Mouse (Mus musculus) intestine, embryonic 14.5 days (tissue): Measurements from ENCODE around the gene Ggcx. TPM values are rescaled to one million over a fixed set of nuclear protein-coding genes. Genes with fewer than 3 reads are reported as not detected.
"Not testable (repeated sequence)": the region's sequence is repeated elsewhere in the genome, so short reads cannot be mapped to it uniquely, and the experiment has no call there.

Source experiments
- ATAC-seq: fragments of 200-750 bp; cut with Nextera tagmentation; replicated peaks from 2 replicates; pipeline ENCODE4 v1.8.0; 2017; ENCODE audit warnings: low read depth, moderate number of reproducible peaks, moderate TSS enrichment, moderate library complexity; ENCODE audit not compliant: low FRiP score, low TSS enrichment
- DNase-seq: peaks from one replicate; pipeline ENCODE4 v3.0.0-alpha.2; 2018; ENCODE audit warnings: low spot score
- H3K27ac ChIP-seq: fragments of 300-500 bp; sonication (generic); 2 replicates; pipeline ENCODE4 v1.5.1; 2014; ENCODE audit warnings: low read depth, mild to moderate bottlenecking, control low read depth
- H3K27me3 ChIP-seq: fragments of 300-500 bp; sonication (generic); replicated peaks from 2 replicates; pipeline ENCODE4 v1.6.1; 2014; ENCODE audit warnings: low read length, control low read depth; ENCODE audit not compliant: control insufficient read depth, insufficient read depth
- H3K36me3 ChIP-seq: fragments of 300-500 bp; sonication (generic); 2 replicates; pipeline ENCODE4 v1.6.1; 2014; ENCODE audit warnings: low read length, control low read depth; ENCODE audit not compliant: control insufficient read depth, insufficient read depth
- H3K4me1 ChIP-seq: fragments of 300-500 bp; sonication (generic); replicated peaks from 2 replicates; pipeline ENCODE4 v1.6.1; 2014; ENCODE audit warnings: low read length, control low read depth, mixed read lengths; ENCODE audit not compliant: control insufficient read depth, insufficient read depth
- H3K4me2 ChIP-seq: fragments of 300-500 bp; sonication (generic); 2 replicates; pipeline ENCODE4 v1.6.1; 2014; ENCODE audit warnings: low read length
- H3K4me3 ChIP-seq: fragments of 300-500 bp; sonication (generic); 2 replicates; pipeline ENCODE4 v1.5.1; 2014; ENCODE audit warnings: low read depth, low read length, control low read depth, mixed read lengths
- H3K9ac ChIP-seq: fragments of 300-500 bp; sonication (generic); 2 replicates; pipeline ENCODE4 v1.6.1; 2014; ENCODE audit warnings: mild to moderate bottlenecking, low read length
- H3K9me3 ChIP-seq: fragments of 300-500 bp; sonication (generic); 2 replicates; pipeline ENCODE4 v1.6.1; 2016; ENCODE audit warnings: low read length, control low read depth; ENCODE audit not compliant: control insufficient read depth
- WGBS: fragments of 180-500 bp; shearing (Covaris S2); extraction: QIAGEN DNeasy Blood & Tissue Kit; methylation state at CpG from one replicate; pipeline ENCODE4 v1.1.7; 2014; 5-methylcytosine and 5-hydroxymethylcytosine counted together
- polyA plus RNA-seq: library from polyadenylated mRNA; unstranded; fragments of >200 nt; fragmentation: Nextera tagmentation; extraction: Ambion mirVana; gene quantifications from 2 replicates; pipeline ENCODE4 v1.2.1, GENCODE M21; 2014

Ggcx gene
- polyA plus RNA-seq, 1 experiment from 2014 or later: 12.8 TPM

GRCm38 (mm10) chr6:72473264-72474041, 59.3 kb downstream of the Ggcx start:
- 36% methylated on average over 14 of the region's 14 CpGs for WGBS
- DNase-seq: peak; percentile 65
- ATAC-seq: peak; percentile 67
- H3K4me1 ChIP-seq: peaks cover 14% of the 10 kb centered on the region
- peak overlapping the region; percentile 44; the same call in 1 of the 2 replicates for H3K27ac ChIP-seq
- H3K9ac ChIP-seq: no peak overlapping the region
- H3K4me3 ChIP-seq: no peak overlapping the region
- H3K36me3 ChIP-seq: no peaks in the 10 kb centered on the region
- H3K27me3 ChIP-seq: no peaks in the 10 kb centered on the region
- H3K4me2 ChIP-seq: no peak overlapping the region
- no peaks in the 10 kb centered on the region for H3K9me3 ChIP-seq

GRCm38 (mm10) chr6:72475221-72475985, 61.3 kb downstream of the Ggcx start:
- Histone ChIP-seq H3K4me2 (no peak overlapping the region), H3K4me1 (peaks cover 14% of the 10 kb centered on the region), H3K27ac (no peak overlapping the region), H3K9ac (no peak overlapping the region), H3K36me3 (no peaks in the 10 kb centered on the region), H3K4me3 (no peak overlapping the region), H3K27me3 (no peaks in the 10 kb centered on the region), H3K9me3 (no peaks in the 10 kb centered on the region)
- ATAC-seq (no peak), DNase-seq (no peak)
- WGBS: 79% methylated on average over 4 of the region's 4 CpGs

DNA sequence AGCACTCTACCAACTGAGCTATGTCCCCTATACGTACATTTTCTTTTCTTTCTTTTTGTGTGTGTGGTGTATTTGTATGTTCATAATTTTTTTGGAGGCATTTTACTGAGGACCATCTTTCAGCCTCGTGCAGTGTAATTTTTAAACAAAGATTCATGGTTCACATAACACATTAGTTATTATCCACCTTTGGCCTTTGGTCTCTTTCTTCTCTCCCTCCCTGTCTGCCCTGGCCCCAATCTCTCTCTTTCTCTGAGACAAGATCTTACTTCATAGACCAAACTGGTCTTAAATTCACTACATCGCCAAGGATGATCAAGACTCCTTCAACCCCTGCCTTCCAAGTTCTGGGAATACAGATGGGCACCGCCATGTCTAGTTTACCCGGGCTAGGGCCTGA, 62.7 kb downstream of the Ggcx start:
- Histone ChIP-seq H3K27me3 (no peaks in the 10 kb centered on the region), H3K9me3 (no peaks in the 10 kb centered on the region), H3K27ac (no peak overlapping the region), H3K4me1 (peaks cover 14% of the 10 kb centered on the region), H3K4me2 (no peak overlapping the region), H3K9ac (no peak overlapping the region), H3K4me3 (no peak overlapping the region), H3K36me3 (no peaks in the 10 kb centered on the region)
- DNase-seq (no peak), ATAC-seq (no peak)
- 92% methylated on average over 5 of the region's 5 CpGs for WGBS

- H3K9ac ChIP-seq: no peak overlapping the region
- no peaks in the 10 kb centered on the region for H3K9me3 ChIP-seq
- H3K27me3 ChIP-seq: no peaks in the 10 kb centered on the region
- no peak overlapping the region for H3K4me2 ChIP-seq
- H3K36me3 ChIP-seq: no peaks in the 10 kb centered on the region
- ATAC-seq (no peak), DNase-seq (no peak)
- H3K4me1 ChIP-seq: peaks cover 14% of the 10 kb centered on the region
- H3K4me3 ChIP-seq: no peak overlapping the region
- 85% methylated on average over 3 of the region's 3 CpGs for WGBS
- H3K27ac ChIP-seq: no peak overlapping the region
These were observed 63.5 kb downstream of the Ggcx start for GRCm38 (mm10) chr6:72477621-72478020.

- DNase-seq, H3K4me2 ChIP-seq, H3K27ac ChIP-seq, H3K36me3 ChIP-seq, H3K4me3 ChIP-seq, ATAC-seq, H3K27me3 ChIP-seq, H3K9me3 ChIP-seq, H3K4me1 ChIP-seq, H3K9ac ChIP-seq: not testable (repeated sequence)
- WGBS: 87% methylated on average over 2 of the region's 3 CpGs
These were observed 64.6 kb downstream of the Ggcx start for GRCm38 (mm10) chr6:72478691-72479090.

DNA sequence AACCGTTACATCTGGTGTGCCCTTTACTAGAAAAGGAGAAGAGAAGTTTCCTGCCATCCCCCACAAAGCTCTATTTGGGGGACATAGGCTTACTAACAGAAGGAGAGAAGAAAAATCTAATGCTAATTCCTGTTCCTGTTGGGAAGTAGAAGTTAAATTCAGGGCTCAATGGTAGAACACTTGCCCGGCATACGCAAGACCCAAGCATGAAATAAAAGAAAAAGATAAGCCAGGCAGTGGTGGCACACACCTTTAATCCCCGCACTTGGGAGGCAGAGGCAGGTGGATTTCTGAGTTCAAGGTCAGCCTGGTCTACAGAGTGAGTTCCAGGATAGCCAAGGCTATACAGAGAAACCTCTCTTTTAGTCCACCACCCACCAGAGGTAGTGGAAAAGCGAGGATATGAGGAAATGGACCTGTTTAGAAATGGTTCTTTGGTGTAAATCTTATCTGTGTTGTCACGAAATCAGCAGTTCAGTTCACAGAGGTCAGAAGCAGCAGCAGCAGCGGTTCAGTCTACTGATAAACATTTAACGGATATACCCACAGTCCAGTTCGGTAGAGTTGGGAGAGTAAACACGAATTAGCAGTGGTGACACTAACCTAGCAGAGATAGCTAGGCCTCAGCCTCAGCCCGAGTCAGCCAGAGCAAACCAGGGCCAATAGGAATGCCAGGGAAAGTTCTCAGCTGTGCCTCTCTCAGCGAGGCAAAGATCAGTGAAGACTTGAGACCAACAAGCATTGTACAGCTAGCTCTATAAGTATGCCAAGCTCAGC, 65.7 kb downstream of the Ggcx start:
- Histone ChIP-seq H3K4me3 (no peak overlapping the region), H3K27ac (no peak overlapping the region), H3K9ac (no peak overlapping the region), H3K36me3 (no peaks in the 10 kb centered on the region), H3K27me3 (no peaks in the 10 kb centered on the region), H3K4me1 (0 out of 2 replicates have a peak, but pooled peaks cover 5% of the 10 kb centered on the region), H3K9me3 (no peaks in the 10 kb centered on the region), H3K4me2 (no peak overlapping the region)
- no peak for DNase-seq
- 80% methylated on average over 12 of the region's 12 CpGs for WGBS
- ATAC-seq: no peak

- no peaks in the 10 kb centered on the region for H3K9me3 ChIP-seq
- no peak overlapping the region for H3K9ac ChIP-seq
- no peak overlapping the region for H3K4me2 ChIP-seq
- no peak overlapping the region for H3K27ac ChIP-seq
- H3K4me1 ChIP-seq: 0 out of 2 replicates have a peak, but pooled peaks cover 5% of the 10 kb centered on the region
- no peak for DNase-seq
- no peak overlapping the region for H3K4me3 ChIP-seq
- H3K36me3 ChIP-seq: no peaks in the 10 kb centered on the region
- 70% methylated on average over 2 of the region's 2 CpGs for WGBS
- ATAC-seq: no peak
- H3K27me3 ChIP-seq: no peaks in the 10 kb centered on the region
These were observed 66.3 kb downstream of the Ggcx start for GRCm38 (mm10) chr6:72480422-72480702.
